Mouse (Mus musculus): ENCODE measurements at regions not wholly inside any gene's neighbourhood (a gene's known extent, or its start where the extent isn't known, plus 50 kb on each side); places are given as distances from the start of the nearest gene placed in this dataset.

DNA sequence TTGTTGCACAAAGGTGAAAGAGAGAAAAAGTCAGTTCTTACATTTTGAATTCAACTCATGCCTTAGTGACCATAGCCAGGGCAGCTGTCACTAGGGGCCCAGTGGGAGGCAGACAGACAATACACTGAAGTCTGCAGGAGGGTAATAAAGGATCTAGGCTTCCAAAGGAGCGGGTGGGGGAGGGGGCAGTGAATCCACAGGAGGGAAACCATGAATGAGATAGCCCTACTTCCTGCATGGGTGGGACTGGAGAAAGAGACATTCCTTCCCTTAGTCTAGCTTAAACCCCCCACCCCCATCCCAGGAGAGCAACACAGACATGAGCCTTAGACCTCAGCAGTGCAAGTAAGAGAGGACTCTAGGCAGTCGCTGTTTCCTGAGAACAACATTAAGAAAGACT lies 535.4 kb upstream of the Vstm2b start:
- Histone ChIP-seq H3K36me3 (ENCODE audit: control insufficient read depth, insufficient read depth, low read length) (no peaks in the 10 kb centered on the region), H3K27me3 (replicated peaks; ENCODE audit: control insufficient read depth, insufficient read depth, low read length) (no peaks in the 10 kb centered on the region), H3K9me3 (ENCODE audit: control insufficient read depth, low read length) (no peaks in the 10 kb centered on the region), H3K4me2 (ENCODE audit: low read length) (no peak overlapping the region), H3K4me3 (ENCODE audit: low read length) (no peak overlapping the region), H3K27ac (ENCODE audit: low read depth, low read length) (no peak overlapping the region), H3K4me1 (ENCODE audit: control insufficient read depth, insufficient read depth, low read depth, low read length) (no peaks in the 10 kb centered on the region), H3K9ac (ENCODE audit: low read depth, low read length) (no peak overlapping the region)
- WGBS = 5% methylated on average over 2 of the region's 2 CpGs
- no peak for ATAC-seq

DNA sequence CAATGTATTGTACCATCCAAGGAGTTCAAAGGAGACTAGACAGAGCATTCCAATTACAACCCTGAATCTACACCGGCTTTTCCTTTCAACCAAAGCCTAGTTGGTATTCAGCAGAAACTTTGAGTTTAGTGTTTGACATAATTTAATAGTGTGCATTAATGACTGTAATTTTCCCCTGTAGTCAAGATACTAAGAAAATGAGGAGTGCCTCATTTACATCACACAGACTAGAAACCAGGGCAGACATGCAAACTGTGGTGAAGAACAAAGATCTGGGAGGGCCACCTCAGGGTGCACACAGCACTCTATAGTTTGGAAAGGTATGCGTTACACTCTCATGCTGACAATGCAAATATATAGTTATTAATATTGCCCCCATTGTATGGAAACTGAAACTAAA lies 525.4 kb upstream of the Vstm2b start:
- Histone ChIP-seq H3K9me3 (ENCODE audit: control insufficient read depth, low read length) (no peaks in the 10 kb centered on the region), H3K9ac (ENCODE audit: low read depth, low read length) (no peak overlapping the region), H3K27ac (ENCODE audit: low read depth, low read length) (no peak overlapping the region), H3K4me3 (ENCODE audit: low read length) (no peak overlapping the region), H3K4me2 (ENCODE audit: low read length) (no peak overlapping the region), H3K36me3 (ENCODE audit: control insufficient read depth, insufficient read depth, low read length) (no peaks in the 10 kb centered on the region), H3K4me1 (ENCODE audit: control insufficient read depth, insufficient read depth, low read depth, low read length) (no peaks in the 10 kb centered on the region), H3K27me3 (replicated peaks; ENCODE audit: control insufficient read depth, insufficient read depth, low read length) (no peaks in the 10 kb centered on the region)
- WGBS = 66% methylated on average over 2 of the region's 2 CpGs
- ATAC-seq = no peak

DNA sequence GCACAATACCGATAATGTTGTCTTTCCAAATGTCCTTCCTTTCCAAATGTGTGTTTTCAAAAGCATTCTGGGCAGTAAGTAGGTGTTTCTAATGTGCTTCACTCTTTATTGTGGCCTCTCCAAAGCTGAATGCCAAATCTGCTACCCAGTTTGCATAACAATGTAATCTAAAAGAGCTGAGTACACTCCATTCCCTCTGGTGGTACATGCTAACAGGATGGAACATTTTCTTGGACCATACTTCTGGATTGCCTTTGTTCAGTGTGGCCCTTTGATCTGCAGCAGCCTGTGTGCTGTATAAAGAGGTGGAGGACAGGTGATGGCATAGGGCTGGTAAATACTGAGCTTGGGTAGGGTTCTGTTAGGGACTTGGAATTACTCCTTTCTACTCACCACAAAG lies 520.3 kb upstream of the Vstm2b start:
- ATAC-seq = no peak
- 76% methylated on average over 1 of the region's 1 CpGs for WGBS

DNA sequence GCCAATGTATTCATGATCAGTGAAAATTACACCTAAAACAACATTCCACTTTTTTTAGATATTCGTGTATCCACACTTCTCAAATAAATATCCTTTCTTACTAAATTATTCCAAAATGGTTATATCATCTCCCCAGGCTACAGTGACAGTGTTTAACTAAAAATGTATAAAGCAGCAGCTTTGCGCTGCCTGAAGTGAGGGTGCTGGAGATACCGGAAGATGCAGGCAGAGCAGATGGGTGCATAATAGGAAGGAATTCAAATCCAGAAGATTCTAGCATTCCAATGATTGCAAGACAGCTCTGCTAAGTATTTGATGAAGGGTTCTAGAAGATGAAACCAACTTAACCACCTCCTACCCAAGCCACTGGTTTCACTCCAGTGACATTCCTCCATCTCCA lies 516.9 kb upstream of the Vstm2b start:
- Histone ChIP-seq H3K27me3 (replicated peaks; ENCODE audit: control insufficient read depth, insufficient read depth, low read length) (no peaks in the 10 kb centered on the region), H3K27ac (ENCODE audit: low read depth, low read length) (no peak overlapping the region), H3K9ac (ENCODE audit: low read depth, low read length) (no peak overlapping the region), H3K4me2 (ENCODE audit: low read length) (no peak overlapping the region), H3K36me3 (ENCODE audit: control insufficient read depth, insufficient read depth, low read length) (no peaks in the 10 kb centered on the region), H3K4me1 (ENCODE audit: control insufficient read depth, insufficient read depth, low read depth, low read length) (no peaks in the 10 kb centered on the region), H3K9me3 (ENCODE audit: control insufficient read depth, low read length) (no peaks in the 10 kb centered on the region), H3K4me3 (ENCODE audit: low read length) (no peak overlapping the region)
- WGBS = 86% methylated on average over 3 of the region's 3 CpGs
- ATAC-seq = no peak

More for the DNA sequence above, 520.3 kb upstream of the Vstm2b start:
- no peak overlapping the region for H3K9ac ChIP-seq (ENCODE audit: low read depth, low read length)
- H3K4me3 ChIP-seq (ENCODE audit: low read length) = no peak overlapping the region
- H3K4me2 ChIP-seq (ENCODE audit: low read length) = no peak overlapping the region
- no peak overlapping the region for H3K27ac ChIP-seq (ENCODE audit: low read depth, low read length)
- H3K9me3 ChIP-seq (ENCODE audit: control insufficient read depth, low read length) = no peaks in the 10 kb centered on the region
- no peaks in the 10 kb centered on the region for H3K4me1 ChIP-seq (ENCODE audit: control insufficient read depth, insufficient read depth, low read depth, low read length)
- H3K27me3 ChIP-seq (replicated peaks; ENCODE audit: control insufficient read depth, insufficient read depth, low read length) = no peaks in the 10 kb centered on the region
- no peaks in the 10 kb centered on the region for H3K36me3 ChIP-seq (ENCODE audit: control insufficient read depth, insufficient read depth, low read length)

DNA sequence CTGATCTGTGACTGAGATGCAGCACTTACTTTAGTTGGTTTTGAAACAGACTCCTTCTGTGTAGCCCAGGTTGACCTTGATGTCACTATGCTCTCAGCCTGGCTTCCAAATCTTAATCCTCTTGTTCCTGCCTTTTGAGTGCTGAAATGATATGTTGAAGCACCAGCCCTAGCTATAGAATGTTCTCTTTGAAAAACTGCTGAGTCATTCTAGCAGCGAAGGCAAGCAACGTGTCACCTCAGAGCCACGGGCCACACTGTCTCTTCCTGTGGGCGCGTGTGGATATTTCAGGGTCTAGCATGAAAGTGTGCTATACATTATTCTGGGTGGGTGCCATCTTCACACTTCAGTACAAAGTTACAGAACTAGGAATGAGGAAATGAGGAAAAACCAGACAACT lies 510.0 kb upstream of the Vstm2b start:
- Histone ChIP-seq H3K9me3 (ENCODE audit: control insufficient read depth, low read length) (no peaks in the 10 kb centered on the region), H3K27me3 (replicated peaks; ENCODE audit: control insufficient read depth, insufficient read depth, low read length) (no peaks in the 10 kb centered on the region), H3K27ac (ENCODE audit: low read depth, low read length) (no peak overlapping the region), H3K4me2 (ENCODE audit: low read length) (no peak overlapping the region), H3K36me3 (ENCODE audit: control insufficient read depth, insufficient read depth, low read length) (no peaks in the 10 kb centered on the region), H3K4me3 (ENCODE audit: low read length) (no peak overlapping the region), H3K9ac (ENCODE audit: low read depth, low read length) (no peak overlapping the region), H3K4me1 (ENCODE audit: control insufficient read depth, insufficient read depth, low read depth, low read length) (no peaks in the 10 kb centered on the region; the same call in 1 of the 2 replicates)
- WGBS = 94% methylated on average over 5 of the region's 5 CpGs
- no peak for ATAC-seq

DNA sequence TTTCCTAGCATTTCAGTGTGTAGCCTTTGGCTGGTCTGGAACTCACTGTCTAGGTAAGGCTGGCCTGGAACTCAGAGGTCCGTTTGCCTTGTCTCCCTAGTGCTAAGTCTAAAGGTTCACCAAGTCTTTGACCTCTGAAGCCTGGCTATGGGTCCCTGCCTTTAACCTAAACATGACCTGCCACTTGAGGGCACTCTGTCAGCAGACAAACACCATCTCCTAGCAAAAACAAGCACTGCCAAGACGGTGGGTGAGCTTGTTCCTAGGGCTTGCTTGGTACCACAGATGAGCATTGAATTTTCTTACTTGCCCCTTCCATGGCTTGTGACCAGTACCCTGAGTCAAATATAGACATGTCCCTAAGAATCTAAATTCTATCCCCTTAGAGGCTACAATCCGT lies 508.3 kb upstream of the Vstm2b start:
- no peaks in the 10 kb centered on the region for H3K27me3 ChIP-seq (replicated peaks; ENCODE audit: control insufficient read depth, insufficient read depth, low read length)
- 40% methylated on average over 3 of the region's 3 CpGs for whole genome bisulfite sequencing
- no peaks in the 10 kb centered on the region for H3K36me3 ChIP-seq (ENCODE audit: control insufficient read depth, insufficient read depth, low read length)
- no peak overlapping the region for H3K9ac ChIP-seq (ENCODE audit: low read depth, low read length)
- no peak overlapping the region for H3K4me3 ChIP-seq (ENCODE audit: low read length)
- no peak overlapping the region for H3K4me2 ChIP-seq (ENCODE audit: low read length)
- ATAC-seq = no peak
- no peaks in the 10 kb centered on the region; the same call in 1 of the 2 replicates for H3K4me1 ChIP-seq (ENCODE audit: control insufficient read depth, insufficient read depth, low read depth, low read length)
- no peaks in the 10 kb centered on the region for H3K9me3 ChIP-seq (ENCODE audit: control insufficient read depth, low read length)
- no peak overlapping the region for H3K27ac ChIP-seq (ENCODE audit: low read depth, low read length)

DNA sequence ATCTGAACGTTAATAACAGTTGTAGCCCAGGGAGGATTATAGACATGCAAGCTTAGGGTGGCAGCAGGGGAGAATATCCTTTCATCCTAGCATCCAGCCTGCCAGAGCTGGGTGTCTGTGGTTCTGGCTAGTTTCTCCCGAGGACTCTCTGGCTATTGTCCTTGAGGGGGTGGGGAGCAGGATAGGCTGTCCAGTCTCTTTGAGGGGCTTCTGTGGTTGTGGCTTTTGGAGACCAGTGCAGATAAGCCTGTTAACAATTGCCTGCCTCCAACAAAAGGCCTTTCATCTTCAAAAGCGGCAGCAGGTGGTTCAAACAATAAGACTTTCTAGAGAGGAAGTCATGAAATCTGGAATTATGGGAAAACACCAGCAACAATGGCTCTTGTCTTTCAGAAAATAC lies 507.2 kb upstream of the Vstm2b start:
- no peak overlapping the region for H3K27ac ChIP-seq (ENCODE audit: low read depth, low read length)
- no peaks in the 10 kb centered on the region for H3K27me3 ChIP-seq (replicated peaks; ENCODE audit: control insufficient read depth, insufficient read depth, low read length)
- no peaks in the 10 kb centered on the region for H3K36me3 ChIP-seq (ENCODE audit: control insufficient read depth, insufficient read depth, low read length)
- no peaks in the 10 kb centered on the region for H3K9me3 ChIP-seq (ENCODE audit: control insufficient read depth, low read length)
- 8% methylated on average over 3 of the region's 3 CpGs for WGBS
- H3K4me3 ChIP-seq (ENCODE audit: low read length) = no peak overlapping the region
- H3K4me1 ChIP-seq (ENCODE audit: control insufficient read depth, insufficient read depth, low read depth, low read length) = no peaks in the 10 kb centered on the region; the same call in 1 of the 2 replicates
- no peak overlapping the region for H3K9ac ChIP-seq (ENCODE audit: low read depth, low read length)
- H3K4me2 ChIP-seq (ENCODE audit: low read length) = no peak overlapping the region
- peak; percentile 58; the same call in 1 of the 2 replicates for ATAC-seq

DNA sequence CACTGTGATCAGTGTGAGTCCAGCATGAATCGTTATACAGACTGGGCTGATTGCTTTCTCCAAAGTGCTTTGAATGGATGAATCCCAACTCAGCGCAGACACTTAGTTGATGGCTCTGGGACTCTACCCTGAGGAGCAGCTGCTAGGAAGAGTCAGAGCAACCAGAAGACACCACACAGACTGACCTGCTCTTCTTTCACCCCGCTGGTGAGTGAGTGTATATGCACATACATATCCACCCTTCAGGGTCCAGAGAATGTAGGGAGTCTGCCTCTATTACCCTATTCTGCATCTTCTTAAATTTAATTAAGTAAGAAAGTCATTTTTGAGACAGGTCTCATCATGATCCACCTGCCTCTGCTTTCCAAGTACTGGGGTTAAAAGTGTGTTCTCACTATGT lies 506.5 kb upstream of the Vstm2b start:
- Histone ChIP-seq H3K4me1 (ENCODE audit: control insufficient read depth, insufficient read depth, low read depth, low read length) (no peaks in the 10 kb centered on the region; the same call in 1 of the 2 replicates), H3K4me2 (ENCODE audit: low read length) (no peak overlapping the region), H3K27me3 (replicated peaks; ENCODE audit: control insufficient read depth, insufficient read depth, low read length) (no peaks in the 10 kb centered on the region), H3K9ac (ENCODE audit: low read depth, low read length) (no peak overlapping the region), H3K9me3 (ENCODE audit: control insufficient read depth, low read length) (no peaks in the 10 kb centered on the region), H3K36me3 (ENCODE audit: control insufficient read depth, insufficient read depth, low read length) (no peaks in the 10 kb centered on the region), H3K4me3 (ENCODE audit: low read length) (no peak overlapping the region), H3K27ac (ENCODE audit: low read depth, low read length) (no peak overlapping the region)
- WGBS = 43% methylated on average over 3 of the region's 3 CpGs
- ATAC-seq = peak; percentile 19; the same call in 1 of the 2 replicates

DNA sequence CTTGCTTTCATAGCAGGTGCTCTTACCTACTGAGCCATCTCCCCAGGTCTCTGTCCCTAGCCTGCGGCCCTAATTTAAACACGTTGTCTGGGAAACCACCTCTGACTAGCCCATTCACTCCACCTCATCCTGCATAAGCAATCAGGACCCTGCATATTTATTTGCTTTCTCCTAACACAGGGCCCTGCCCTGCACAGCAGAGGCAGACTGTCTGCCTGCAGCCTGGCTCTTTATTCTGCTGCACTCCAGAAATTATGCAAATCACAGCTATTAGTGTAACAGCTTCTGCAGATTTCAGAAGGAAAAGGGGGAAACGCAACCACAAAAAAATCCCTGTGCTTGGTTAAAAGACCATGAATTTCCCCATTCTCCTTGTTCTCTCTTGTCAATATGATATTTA lies 505.9 kb upstream of the Vstm2b start:
- Histone ChIP-seq H3K36me3 (ENCODE audit: control insufficient read depth, insufficient read depth, low read length) (no peaks in the 10 kb centered on the region), H3K9me3 (ENCODE audit: control insufficient read depth, low read length) (no peaks in the 10 kb centered on the region), H3K27ac (ENCODE audit: low read depth, low read length) (no peak overlapping the region), H3K27me3 (replicated peaks; ENCODE audit: control insufficient read depth, insufficient read depth, low read length) (no peaks in the 10 kb centered on the region), H3K4me1 (ENCODE audit: control insufficient read depth, insufficient read depth, low read depth, low read length) (no peaks in the 10 kb centered on the region; the same call in 1 of the 2 replicates), H3K4me2 (ENCODE audit: low read length) (no peak overlapping the region), H3K4me3 (ENCODE audit: low read length) (no peak overlapping the region), H3K9ac (ENCODE audit: low read depth, low read length) (no peak overlapping the region)
- ATAC-seq = peak; percentile 78
- WGBS = 14% methylated on average over 3 of the region's 3 CpGs

DNA sequence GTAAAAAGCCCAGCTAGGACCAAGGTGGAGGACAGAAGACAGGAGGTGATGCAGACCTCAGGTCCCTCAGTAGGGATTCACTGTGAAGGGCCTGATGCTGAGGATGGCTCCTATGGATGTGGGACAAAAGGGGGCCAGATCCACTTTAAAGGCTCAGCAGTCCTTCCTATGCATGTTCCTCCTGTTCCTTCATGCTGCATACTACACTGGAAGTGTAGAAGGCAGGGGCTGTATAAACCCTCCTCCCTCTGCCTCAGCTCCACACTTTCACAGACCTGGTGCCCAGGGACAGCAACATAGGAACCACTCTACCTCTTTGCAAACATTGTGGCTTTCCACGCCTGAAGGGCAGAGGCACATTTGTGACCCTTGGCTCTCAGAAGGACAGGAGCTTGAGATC lies 505.4 kb upstream of the Vstm2b start:
- 83% methylated on average over 1 of the region's 1 CpGs for WGBS
- ATAC-seq = no peak

More for the DNA sequence above, 505.4 kb upstream of the Vstm2b start:
- Histone ChIP-seq H3K9me3 (ENCODE audit: control insufficient read depth, low read length) (no peaks in the 10 kb centered on the region), H3K4me2 (ENCODE audit: low read length) (no peak overlapping the region), H3K27ac (ENCODE audit: low read depth, low read length) (no peak overlapping the region), H3K27me3 (replicated peaks; ENCODE audit: control insufficient read depth, insufficient read depth, low read length) (no peaks in the 10 kb centered on the region), H3K9ac (ENCODE audit: low read depth, low read length) (no peak overlapping the region), H3K36me3 (ENCODE audit: control insufficient read depth, insufficient read depth, low read length) (no peaks in the 10 kb centered on the region), H3K4me1 (ENCODE audit: control insufficient read depth, insufficient read depth, low read depth, low read length) (no peaks in the 10 kb centered on the region; the same call in 1 of the 2 replicates), H3K4me3 (ENCODE audit: low read length) (no peak overlapping the region)

All from hindbrain, embryonic 16.5 days (tissue).